Mouse (Mus musculus): ENCODE measurements at regions not wholly inside any gene's neighbourhood (a gene's known extent, or its start where the extent isn't known, plus 50 kb on each side); places are given as distances from the start of the nearest gene placed in this dataset.

- peaks cover 3% of the 10 kb centered on the region; the same call in 1 of the 2 replicates for H3K9me3 ChIP-seq (ENCODE audit: control insufficient read depth, low read length)
- ATAC-seq (ENCODE audit: insufficient read depth, low FRiP score, low TSS enrichment) (no peak), DNase-seq (ENCODE audit: low spot score) (no peak)
- no peak overlapping the region for H3K4me3 ChIP-seq (ENCODE audit: low read depth, low read length)
- no peaks in the 10 kb centered on the region for H3K27me3 ChIP-seq (ENCODE audit: control insufficient read depth, insufficient read depth, low read length)
- H3K36me3 ChIP-seq (ENCODE audit: control insufficient read depth, insufficient read depth, low read length): no peaks in the 10 kb centered on the region
- no peak overlapping the region for H3K4me2 ChIP-seq (ENCODE audit: low read depth)
- WGBS: 74% methylated on average over 5 of the region's 5 CpGs
- no peak overlapping the region for H3K9ac ChIP-seq (ENCODE audit: low read length)
- no peaks in the 10 kb centered on the region for H3K4me1 ChIP-seq (ENCODE audit: control insufficient read depth, insufficient read depth, low read length)
- no peak overlapping the region for H3K27ac ChIP-seq (ENCODE audit: low read depth, low read length)
These were observed 134.8 kb upstream of the Ctnnb1 start for GRCm38 (mm10) chr9:120794210-120794609.

GRCm38 (mm10) chr9:120796111-120796880 lies 132.7 kb upstream of the Ctnnb1 start:
- DNase-seq (ENCODE audit: low spot score) (no peak), ATAC-seq (ENCODE audit: insufficient read depth, low FRiP score, low TSS enrichment) (no peak)
- WGBS: 83% methylated on average over 10 of the region's 10 CpGs

GRCm38 (mm10) chr9:120797996-120798663 lies 130.9 kb upstream of the Ctnnb1 start:
- no peaks in the 10 kb centered on the region for H3K9me3 ChIP-seq (ENCODE audit: control insufficient read depth, low read length)
- no peak overlapping the region for H3K9ac ChIP-seq (ENCODE audit: low read length)
- no peaks in the 10 kb centered on the region for H3K27me3 ChIP-seq (ENCODE audit: control insufficient read depth, insufficient read depth, low read length)
- H3K36me3 ChIP-seq (ENCODE audit: control insufficient read depth, insufficient read depth, low read length): no peaks in the 10 kb centered on the region
- 47% methylated on average over 10 of the region's 10 CpGs for WGBS
- DNase-seq (ENCODE audit: low spot score) (no peak), ATAC-seq (ENCODE audit: insufficient read depth, low FRiP score, low TSS enrichment) (no peak)
- no peak overlapping the region for H3K27ac ChIP-seq (ENCODE audit: low read depth, low read length)
- no peaks in the 10 kb centered on the region for H3K4me1 ChIP-seq (ENCODE audit: control insufficient read depth, insufficient read depth, low read length)
- H3K4me3 ChIP-seq (ENCODE audit: low read depth, low read length): no peak overlapping the region
- no peak overlapping the region for H3K4me2 ChIP-seq (ENCODE audit: low read depth)

More at GRCm38 (mm10) chr9:120796111-120796880, 132.7 kb upstream of the Ctnnb1 start:
- Histone ChIP-seq H3K4me2 (ENCODE audit: low read depth) (no peak overlapping the region), H3K4me3 (ENCODE audit: low read depth, low read length) (no peak overlapping the region), H3K27me3 (ENCODE audit: control insufficient read depth, insufficient read depth, low read length) (no peaks in the 10 kb centered on the region), H3K27ac (ENCODE audit: low read depth, low read length) (no peak overlapping the region), H3K4me1 (ENCODE audit: control insufficient read depth, insufficient read depth, low read length) (no peaks in the 10 kb centered on the region), H3K9me3 (ENCODE audit: control insufficient read depth, low read length) (no peaks in the 10 kb centered on the region), H3K36me3 (ENCODE audit: control insufficient read depth, insufficient read depth, low read length) (no peaks in the 10 kb centered on the region), H3K9ac (ENCODE audit: low read length) (no peak overlapping the region)

GRCm38 (mm10) chr9:120798901-120799300 lies 130.1 kb upstream of the Ctnnb1 start:
- no peaks in the 10 kb centered on the region for H3K27me3 ChIP-seq (ENCODE audit: control insufficient read depth, insufficient read depth, low read length)
- 39% methylated on average over 12 of the region's 12 CpGs for WGBS
- H3K36me3 ChIP-seq (ENCODE audit: control insufficient read depth, insufficient read depth, low read length): no peaks in the 10 kb centered on the region
- H3K27ac ChIP-seq (ENCODE audit: low read depth, low read length): no peak overlapping the region
- no peak overlapping the region for H3K4me2 ChIP-seq (ENCODE audit: low read depth)
- no peaks in the 10 kb centered on the region for H3K4me1 ChIP-seq (ENCODE audit: control insufficient read depth, insufficient read depth, low read length)
- DNase-seq (ENCODE audit: low spot score) (no peak), ATAC-seq (ENCODE audit: insufficient read depth, low FRiP score, low TSS enrichment) (no peak)
- H3K9me3 ChIP-seq (ENCODE audit: control insufficient read depth, low read length): no peaks in the 10 kb centered on the region
- no peak overlapping the region for H3K9ac ChIP-seq (ENCODE audit: low read length)
- H3K4me3 ChIP-seq (ENCODE audit: low read depth, low read length): no peak overlapping the region

- Histone ChIP-seq H3K4me3 (ENCODE audit: low read depth, low read length) (no peak overlapping the region), H3K4me2 (ENCODE audit: low read depth) (no peak overlapping the region), H3K27ac (ENCODE audit: low read depth, low read length) (no peak overlapping the region), H3K27me3 (ENCODE audit: control insufficient read depth, insufficient read depth, low read length) (no peaks in the 10 kb centered on the region), H3K4me1 (ENCODE audit: control insufficient read depth, insufficient read depth, low read length) (no peaks in the 10 kb centered on the region), H3K9me3 (ENCODE audit: control insufficient read depth, low read length) (no peaks in the 10 kb centered on the region), H3K36me3 (ENCODE audit: control insufficient read depth, insufficient read depth, low read length) (no peaks in the 10 kb centered on the region), H3K9ac (ENCODE audit: low read length) (no peak overlapping the region)
- WGBS: 87% methylated on average over 4 of the region's 4 CpGs
- ATAC-seq (ENCODE audit: insufficient read depth, low FRiP score, low TSS enrichment) (no peak), DNase-seq (ENCODE audit: low spot score) (no peak)
These were observed 126.4 kb upstream of the Ctnnb1 start for GRCm38 (mm10) chr9:120802646-120803045.

GRCm38 (mm10) chr9:120804760-120805294 lies 124.2 kb upstream of the Ctnnb1 start:
- ATAC-seq (ENCODE audit: insufficient read depth, low FRiP score, low TSS enrichment) (no peak), DNase-seq (ENCODE audit: low spot score) (no peak)
- Histone ChIP-seq H3K4me3 (ENCODE audit: low read depth, low read length) (no peak overlapping the region), H3K4me2 (ENCODE audit: low read depth) (no peak overlapping the region), H3K9me3 (ENCODE audit: control insufficient read depth, low read length) (no peaks in the 10 kb centered on the region), H3K4me1 (ENCODE audit: control insufficient read depth, insufficient read depth, low read length) (no peaks in the 10 kb centered on the region), H3K36me3 (ENCODE audit: control insufficient read depth, insufficient read depth, low read length) (no peaks in the 10 kb centered on the region), H3K9ac (ENCODE audit: low read length) (no peak overlapping the region), H3K27me3 (ENCODE audit: control insufficient read depth, insufficient read depth, low read length) (no peaks in the 10 kb centered on the region), H3K27ac (ENCODE audit: low read depth, low read length) (no peak overlapping the region)
- 64% methylated on average over 10 of the region's 10 CpGs for WGBS

- no peak overlapping the region for H3K4me3 ChIP-seq (ENCODE audit: low read depth, low read length)
- H3K9ac ChIP-seq (ENCODE audit: low read length): no peak overlapping the region
- H3K36me3 ChIP-seq (ENCODE audit: control insufficient read depth, insufficient read depth, low read length): no peaks in the 10 kb centered on the region
- H3K4me1 ChIP-seq (ENCODE audit: control insufficient read depth, insufficient read depth, low read length): no peaks in the 10 kb centered on the region
- no peak for ATAC-seq (ENCODE audit: insufficient read depth, low FRiP score, low TSS enrichment)
- H3K9me3 ChIP-seq (ENCODE audit: control insufficient read depth, low read length): no peaks in the 10 kb centered on the region
- no peak overlapping the region for H3K27ac ChIP-seq (ENCODE audit: low read depth, low read length)
- DNase-seq (ENCODE audit: low spot score): no peak
- no peak overlapping the region for H3K4me2 ChIP-seq (ENCODE audit: low read depth)
- H3K27me3 ChIP-seq (ENCODE audit: control insufficient read depth, insufficient read depth, low read length): no peaks in the 10 kb centered on the region
- WGBS: 65% methylated on average over 4 of the region's 4 CpGs
These were observed 120.1 kb upstream of the Ctnnb1 start for GRCm38 (mm10) chr9:120808741-120809425.

GRCm38 (mm10) chr9:120811522-120811921 lies 117.5 kb upstream of the Ctnnb1 start:
- Histone ChIP-seq H3K4me3 (ENCODE audit: low read depth, low read length) (no peak overlapping the region), H3K4me2 (ENCODE audit: low read depth) (no peak overlapping the region), H3K9me3 (ENCODE audit: control insufficient read depth, low read length) (no peaks in the 10 kb centered on the region), H3K4me1 (ENCODE audit: control insufficient read depth, insufficient read depth, low read length) (no peaks in the 10 kb centered on the region), H3K27me3 (ENCODE audit: control insufficient read depth, insufficient read depth, low read length) (no peaks in the 10 kb centered on the region), H3K27ac (ENCODE audit: low read depth, low read length) (no peak overlapping the region), H3K9ac (ENCODE audit: low read length) (no peak overlapping the region), H3K36me3 (ENCODE audit: control insufficient read depth, insufficient read depth, low read length) (no peaks in the 10 kb centered on the region)
- no peak for DNase-seq (ENCODE audit: low spot score)
- ATAC-seq (ENCODE audit: insufficient read depth, low FRiP score, low TSS enrichment): no peak
- 71% methylated on average over 3 of the region's 3 CpGs for WGBS
